Mouse (Mus musculus) neural tube, embryonic 11.5 days (tissue): Measurements from ENCODE around the gene Ptpn7. TPM values are rescaled to one million over a fixed set of nuclear protein-coding genes. Genes with fewer than 3 reads are reported as not detected.
A peak's percentile ranks its signal among the peaks of the same experiment; 100 is the strongest.

Source experiments
- ATAC-seq: fragments of 200-750 bp; cut with Nextera tagmentation; 2 replicates; pipeline ENCODE4 v1.8.0; 2017; ENCODE audit warnings: moderate number of reproducible peaks, mild to moderate bottlenecking, moderate TSS enrichment, moderate library complexity; ENCODE audit not compliant: insufficient read depth, low FRiP score, low TSS enrichment
- DNase-seq: peaks from one replicate; pipeline ENCODE4 v3.0.0-alpha.2; 2015; ENCODE audit warnings: low spot score
- H3K27ac ChIP-seq: fragments of 300-500 bp; sonication (generic); 2 replicates; pipeline ENCODE4 v1.5.1; 2014; ENCODE audit warnings: low read depth, mild to moderate bottlenecking, low read length
- H3K27me3 ChIP-seq: fragments of 300-500 bp; sonication (generic); 2 replicates; pipeline ENCODE4 v1.6.1; 2014; ENCODE audit warnings: mild to moderate bottlenecking, low read length, mixed read lengths; ENCODE audit not compliant: control insufficient read depth, insufficient read depth
- H3K36me3 ChIP-seq: fragments of 300-500 bp; sonication (generic); 2 replicates; pipeline ENCODE4 v1.6.1; 2014; ENCODE audit warnings: mild to moderate bottlenecking, low read length, moderate library complexity, mixed read lengths; ENCODE audit not compliant: control insufficient read depth, insufficient read depth
- H3K4me1 ChIP-seq: fragments of 300-500 bp; sonication (generic); 2 replicates; pipeline ENCODE4 v1.6.1; 2014; ENCODE audit warnings: low read length, mixed read lengths; ENCODE audit not compliant: control insufficient read depth, insufficient read depth
- H3K4me2 ChIP-seq: fragments of 300-500 bp; sonication (generic); 2 replicates; pipeline ENCODE4 v1.6.1; 2014; ENCODE audit warnings: low read depth, mild to moderate bottlenecking, moderate library complexity
- H3K4me3 ChIP-seq: fragments of 300-500 bp; sonication (generic); 2 replicates; pipeline ENCODE4 v1.5.1; 2014; ENCODE audit warnings: low read depth, low read length
- H3K9ac ChIP-seq: fragments of 300-500 bp; sonication (generic); 2 replicates; pipeline ENCODE4 v1.6.1; 2014; ENCODE audit warnings: mild to moderate bottlenecking, low read length
- H3K9me3 ChIP-seq: fragments of 300-500 bp; sonication (generic); 2 replicates; pipeline ENCODE4 v1.6.1; 2016; ENCODE audit warnings: low read length; ENCODE audit not compliant: control insufficient read depth
- WGBS: fragments of 180-500 bp; shearing (Covaris S2); extraction: QIAGEN DNeasy Blood & Tissue Kit; methylation state at CpG from one replicate; pipeline ENCODE4 v1.1.7; 2014; 5-methylcytosine and 5-hydroxymethylcytosine counted together
- polyA plus RNA-seq: library from polyadenylated mRNA; unstranded; fragments of >200 nt; fragmentation: Nextera tagmentation; extraction: Ambion mirVana; gene quantifications from 2 replicates; pipeline ENCODE4 v1.2.1, GENCODE M21; 2014

Ptpn7 gene
- polyA plus RNA-seq, 1 experiment from 2014 or later = 1.7 TPM

DNA sequence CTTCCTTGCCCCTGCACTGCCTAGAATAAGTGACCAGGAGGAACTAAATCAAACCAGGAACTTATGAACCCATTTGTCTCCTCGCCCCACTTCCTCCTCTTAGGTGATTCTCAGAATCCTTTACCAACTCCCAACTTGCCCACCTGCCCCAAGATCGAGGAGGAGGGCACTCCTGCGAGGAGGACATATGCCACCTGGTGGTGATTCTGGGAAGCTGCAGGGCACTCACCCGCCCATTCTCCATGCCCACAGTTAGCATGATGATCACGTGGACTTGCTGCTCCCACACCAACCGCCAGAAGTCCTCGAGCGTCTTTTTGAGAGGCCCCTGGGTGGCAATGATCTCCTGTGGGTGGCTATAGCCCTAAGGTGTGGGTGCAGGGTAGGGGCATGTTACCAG, 19.8 kb upstream of the Ptpn7 start:
- DNase-seq = peak; percentile 59
- Histone ChIP-seq H3K9me3 (no peaks in the 10 kb centered on the region), H3K27me3 (no peaks in the 10 kb centered on the region), H3K4me1 (no peaks in the 10 kb centered on the region), H3K9ac (no peak overlapping the region), H3K27ac (no peak overlapping the region), H3K36me3 (no peaks in the 10 kb centered on the region), H3K4me3 (no peak overlapping the region), H3K4me2 (no peak overlapping the region)
- WGBS = 11% methylated on average over 8 of the region's 8 CpGs
- no peak for ATAC-seq

DNA sequence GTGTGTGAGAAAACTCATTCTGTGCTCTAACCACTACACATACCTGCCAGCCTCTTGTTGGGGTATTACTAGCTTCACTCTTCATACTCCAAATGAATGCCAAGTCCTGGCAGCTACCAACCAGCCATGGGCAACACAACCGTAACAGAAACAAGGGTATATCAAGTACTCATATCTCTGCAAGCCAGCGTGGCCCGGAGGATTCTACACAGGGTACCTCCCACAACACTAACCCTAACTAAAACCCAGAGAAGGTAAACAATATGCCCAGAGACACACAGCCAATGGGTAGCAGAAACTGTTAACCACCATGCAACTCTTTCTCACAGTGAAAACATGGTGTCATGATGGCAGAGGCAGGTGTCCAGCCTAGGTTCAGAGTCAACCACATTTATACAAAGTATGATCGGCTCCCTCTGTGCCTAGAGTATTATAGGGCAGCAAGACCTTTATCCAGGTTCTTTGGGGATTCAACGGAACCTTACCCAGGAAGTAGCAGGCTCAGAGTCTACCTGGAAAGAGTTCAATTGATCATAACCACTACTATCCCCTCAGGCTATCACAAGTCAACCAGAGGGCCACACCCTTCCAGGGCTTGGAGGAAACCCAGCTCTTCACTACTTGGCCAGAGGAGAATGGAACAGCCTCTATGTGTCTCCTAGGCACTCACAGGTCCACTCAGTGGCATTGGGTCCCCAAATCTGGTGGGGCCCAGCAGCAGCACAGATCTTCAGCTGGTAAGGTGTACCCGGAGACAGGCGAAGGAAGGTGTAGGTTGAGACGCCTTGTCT, 7.7 kb upstream of the Ptpn7 start:
- WGBS = 93% methylated on average over 8 of the region's 8 CpGs
- no peak for ATAC-seq
- Histone ChIP-seq H3K4me3 (no peak overlapping the region), H3K9me3 (no peaks in the 10 kb centered on the region), H3K27ac (no peak overlapping the region), H3K9ac (no peak overlapping the region), H3K4me2 (no peak overlapping the region), H3K27me3 (no peaks in the 10 kb centered on the region), H3K36me3 (no peaks in the 10 kb centered on the region), H3K4me1 (no peaks in the 10 kb centered on the region)
- no peak for DNase-seq

DNA sequence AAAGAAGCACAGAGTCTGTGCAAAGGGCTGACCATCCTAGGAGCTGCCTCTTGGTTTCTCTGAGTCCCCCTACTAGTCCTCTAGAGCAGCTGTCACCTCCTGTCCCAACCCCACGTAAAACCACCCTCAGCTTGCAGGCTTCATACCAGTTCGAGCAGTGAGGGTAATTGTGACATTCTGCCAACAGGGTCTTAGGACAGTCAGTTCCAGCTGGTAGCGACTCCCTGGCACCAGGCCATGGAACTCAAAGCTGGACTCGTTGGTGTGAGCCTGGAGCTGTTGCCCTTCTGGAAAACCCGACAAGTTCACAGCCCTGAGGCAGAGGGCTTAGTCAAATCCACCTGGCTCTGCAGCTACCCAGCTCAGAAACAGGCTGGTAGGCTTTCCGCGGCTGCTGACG, 6.5 kb upstream of the Ptpn7 start:
- Histone ChIP-seq H3K27me3 (no peaks in the 10 kb centered on the region), H3K36me3 (no peaks in the 10 kb centered on the region), H3K4me1 (no peaks in the 10 kb centered on the region), H3K27ac (no peak overlapping the region), H3K4me2 (no peak overlapping the region), H3K9me3 (no peaks in the 10 kb centered on the region), H3K9ac (no peak overlapping the region), H3K4me3 (no peak overlapping the region)
- 70% methylated on average over 8 of the region's 8 CpGs for WGBS
- DNase-seq = no peak
- ATAC-seq = no peak

DNA sequence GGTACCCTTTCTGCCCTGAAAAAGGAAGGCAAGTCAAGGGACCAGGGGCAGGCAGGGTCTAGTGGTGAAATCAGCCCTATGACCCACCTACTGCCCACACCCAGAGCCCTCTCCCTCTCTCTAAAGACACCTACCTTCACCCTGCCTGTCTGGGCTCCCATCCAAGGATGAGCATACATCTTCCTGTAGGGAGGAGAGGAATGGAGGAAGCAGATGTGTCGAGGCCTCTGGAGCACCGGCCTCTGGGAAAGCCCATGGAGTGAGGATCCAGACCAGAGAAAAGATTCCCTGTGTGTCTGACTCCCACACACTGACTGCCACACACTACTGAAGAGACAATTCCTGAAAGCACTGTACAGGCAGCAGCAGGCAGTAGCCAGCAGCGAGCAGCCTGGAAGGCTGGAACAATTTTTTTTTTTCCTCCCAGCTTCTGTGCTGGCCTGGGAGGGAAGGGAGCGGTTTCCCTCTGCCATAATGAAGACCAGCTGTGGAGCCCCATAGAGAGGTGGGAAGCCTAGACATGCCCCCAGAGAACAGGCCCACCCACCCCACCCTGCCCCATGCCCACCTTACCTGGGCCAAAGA, 6.0 kb upstream of the Ptpn7 start:
- H3K4me3 ChIP-seq = no peak overlapping the region
- H3K9ac ChIP-seq = 0 out of 2 replicates have a peak overlapping the region, but pooled peaks have one; percentile 2
- no peaks in the 10 kb centered on the region for H3K36me3 ChIP-seq
- no peaks in the 10 kb centered on the region for H3K4me1 ChIP-seq
- ATAC-seq = no peak
- DNase-seq = no peak
- no peak overlapping the region for H3K27ac ChIP-seq
- no peak overlapping the region for H3K4me2 ChIP-seq
- no peaks in the 10 kb centered on the region for H3K27me3 ChIP-seq
- 61% methylated on average over 4 of the region's 4 CpGs for WGBS
- no peaks in the 10 kb centered on the region for H3K9me3 ChIP-seq

DNA sequence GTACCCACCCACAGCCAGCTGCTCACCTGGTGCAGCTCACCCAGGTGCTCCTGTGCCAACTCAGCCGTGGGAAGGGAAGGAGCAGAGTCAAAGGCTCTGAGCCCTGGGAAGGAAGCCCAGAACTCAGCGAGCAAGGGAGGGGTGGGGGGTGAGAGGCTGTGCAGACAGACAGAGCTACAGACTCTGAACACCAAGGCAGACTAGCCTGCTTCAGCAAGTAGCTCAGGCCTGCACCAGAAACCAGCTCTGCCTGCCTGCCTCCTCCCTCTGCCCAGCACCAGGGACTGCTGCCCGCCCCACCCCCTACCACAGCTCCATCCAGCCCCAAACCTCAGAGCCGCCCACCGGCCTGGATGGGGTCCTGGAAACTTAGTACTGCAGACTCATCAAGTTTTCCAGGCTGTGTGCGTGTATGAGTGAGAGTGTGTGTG, 4.5 kb upstream of the Ptpn7 start:
- no peaks in the 10 kb centered on the region for H3K36me3 ChIP-seq
- no peak overlapping the region for H3K4me3 ChIP-seq
- no peaks in the 10 kb centered on the region for H3K4me1 ChIP-seq
- H3K9ac ChIP-seq = no peak overlapping the region
- ATAC-seq (no peak), DNase-seq (no peak)
- H3K9me3 ChIP-seq = no peaks in the 10 kb centered on the region
- no peak overlapping the region for H3K4me2 ChIP-seq
- 56% methylated on average over 5 of the region's 6 CpGs for WGBS
- H3K27me3 ChIP-seq = no peaks in the 10 kb centered on the region
- H3K27ac ChIP-seq = no peak overlapping the region

DNA sequence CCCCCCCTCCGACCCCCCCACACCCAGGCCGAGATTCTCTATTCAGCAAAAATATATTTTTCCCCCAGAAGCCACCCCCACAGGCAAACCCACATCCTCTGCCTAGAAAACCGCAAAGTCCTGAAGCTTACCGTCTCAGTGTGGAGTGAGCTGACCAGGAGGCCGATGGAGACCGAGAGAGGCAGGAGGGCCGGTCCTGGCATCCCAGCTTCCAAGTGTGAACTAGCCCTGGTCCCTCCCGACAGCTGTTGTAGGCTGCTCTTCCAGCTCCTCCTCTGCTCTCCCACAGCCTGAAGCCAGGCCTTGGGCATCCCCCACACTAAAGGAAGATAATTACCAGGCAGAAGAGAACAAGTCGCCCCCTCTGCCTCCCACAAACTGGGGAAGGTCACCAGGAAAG, 3.5 kb upstream of the Ptpn7 start:
- no peak overlapping the region for H3K4me2 ChIP-seq
- H3K9me3 ChIP-seq = no peaks in the 10 kb centered on the region
- no peaks in the 10 kb centered on the region for H3K4me1 ChIP-seq
- H3K4me3 ChIP-seq = no peak overlapping the region
- H3K27me3 ChIP-seq = no peaks in the 10 kb centered on the region
- DNase-seq = no peak
- WGBS = 20% methylated on average over 9 of the region's 9 CpGs
- no peak for ATAC-seq
- H3K27ac ChIP-seq = no peak overlapping the region
- no peaks in the 10 kb centered on the region for H3K36me3 ChIP-seq
- no peak overlapping the region for H3K9ac ChIP-seq

DNA sequence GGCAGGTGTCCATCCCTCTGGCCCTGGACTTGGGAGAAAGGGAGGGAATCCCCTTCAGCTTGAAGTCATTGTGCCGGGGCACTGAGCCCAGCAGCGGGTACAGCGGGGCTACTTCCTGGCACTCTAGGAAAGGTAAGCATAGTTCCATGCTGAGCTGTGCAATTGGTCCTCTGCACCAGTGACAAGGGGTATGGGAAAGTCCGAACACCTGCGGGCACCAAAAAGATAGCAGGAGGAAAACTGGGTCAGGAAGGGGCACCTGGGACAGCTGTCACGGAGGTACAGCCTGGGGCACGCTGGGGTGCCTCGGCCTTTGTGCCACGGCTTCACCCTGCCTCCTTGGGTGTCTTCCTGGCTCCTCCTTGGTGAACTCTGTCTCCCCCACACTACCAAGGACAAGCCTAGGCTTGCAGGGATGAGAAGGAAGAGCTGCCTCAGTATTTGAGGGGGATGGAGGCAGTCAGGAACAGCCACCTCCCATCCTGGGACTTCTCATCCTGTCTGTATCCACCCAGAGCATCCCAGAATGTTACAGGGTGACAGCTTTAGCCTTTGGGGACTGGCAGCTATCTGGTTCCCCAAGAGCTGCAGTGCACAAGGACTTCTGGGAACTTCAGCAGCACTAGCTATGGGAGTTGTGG, 2.8 kb upstream of the Ptpn7 start:
- Histone ChIP-seq H3K9me3 (no peaks in the 10 kb centered on the region), H3K4me3 (no peak overlapping the region), H3K27me3 (no peaks in the 10 kb centered on the region), H3K4me2 (no peak overlapping the region), H3K36me3 (no peaks in the 10 kb centered on the region), H3K4me1 (no peaks in the 10 kb centered on the region), H3K27ac (no peak overlapping the region), H3K9ac (no peak overlapping the region)
- ATAC-seq = no peak
- no peak for DNase-seq
- 69% methylated on average over 9 of the region's 9 CpGs for WGBS

DNA sequence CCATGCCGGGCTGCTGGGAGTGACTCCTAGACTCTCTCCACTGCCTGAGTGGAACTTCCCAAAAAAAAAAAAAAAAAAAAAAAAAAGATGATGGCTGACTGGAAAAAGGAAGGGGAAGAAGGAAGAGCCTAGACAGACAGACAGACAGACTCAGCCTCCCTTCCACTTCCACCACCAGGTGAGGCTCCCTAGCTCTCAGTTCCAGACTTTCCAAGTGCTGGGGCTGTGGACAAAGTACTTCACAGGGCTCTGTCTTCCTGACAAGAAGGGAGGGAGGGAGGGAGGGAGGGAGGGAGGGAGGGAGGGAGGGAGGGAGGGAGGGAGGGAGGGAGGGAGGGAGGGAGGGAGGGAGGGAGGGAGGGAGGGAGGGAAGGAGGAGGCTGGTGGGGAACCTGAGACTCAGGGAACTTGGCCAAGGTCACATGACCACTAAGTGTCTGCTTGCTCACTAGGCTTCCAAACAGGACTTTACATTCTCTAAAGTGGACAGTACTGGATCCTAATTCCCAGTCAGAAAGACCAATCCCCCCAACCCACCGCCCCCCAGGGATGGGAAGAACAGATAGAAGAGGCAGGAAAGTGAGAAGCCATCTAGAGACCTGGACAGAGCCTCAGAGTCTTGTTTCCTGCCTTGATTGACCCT, 2.0 kb upstream of the Ptpn7 start:
- no peak overlapping the region for H3K27ac ChIP-seq
- H3K4me2 ChIP-seq = no peak overlapping the region
- no peaks in the 10 kb centered on the region for H3K36me3 ChIP-seq
- no peak overlapping the region for H3K4me3 ChIP-seq
- no peak for ATAC-seq
- H3K9me3 ChIP-seq = no peaks in the 10 kb centered on the region
- no peak overlapping the region for H3K9ac ChIP-seq
- WGBS = 57% methylated on average over 2 of the region's 2 CpGs
- H3K27me3 ChIP-seq = no peaks in the 10 kb centered on the region
- DNase-seq = no peak
- H3K4me1 ChIP-seq = no peaks in the 10 kb centered on the region
